Mouse (Mus musculus): ENCODE data around the gene Thpo. TPM values are rescaled to one million over a fixed set of nuclear protein-coding genes. Genes with fewer than 3 reads are reported as not detected.

Thpo gene
- total and polyA plus RNA-seq, 3 experiments: 0.08 to 1.0 (median 0.19) TPM

DNA sequence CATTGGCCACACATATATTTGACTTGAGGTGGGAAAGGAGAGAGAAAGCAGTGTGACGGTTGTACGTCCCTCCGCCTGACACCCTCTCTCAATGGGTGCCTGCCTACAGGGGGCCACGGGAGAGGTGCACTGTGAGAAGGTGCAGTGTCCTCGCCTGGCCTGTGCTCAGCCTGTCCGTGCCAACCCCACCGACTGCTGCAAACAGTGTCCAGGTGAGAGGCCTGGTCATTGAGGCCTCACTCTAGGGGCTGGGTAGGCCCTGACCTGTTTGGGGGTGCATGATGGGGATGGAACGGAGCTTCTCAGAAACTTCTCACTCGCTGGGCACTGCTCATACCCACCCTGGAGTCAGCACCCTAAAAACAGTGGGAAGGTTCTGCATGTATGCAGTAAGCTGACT, 5.5 kb upstream of the Thpo start:
- dilution Hi-C loops (cut with MboI; ENCODE audit: extremely low pct_ligation_motif_present, extremely low pct_unique_long_range_greater_than_20kb, low sequenced_read_pairs): no loop called here
- in situ Hi-C loops (cut with MboI; ENCODE audit: low pct_ligation_motif_present, low pct_unique_long_range_greater_than_20kb, low sequenced_read_pairs): no loop called here
- Histone ChIP-seq H3K27me3 (replicated peaks) (peaks cover 43% of the 10 kb centered on the region), H3K4me1 (ENCODE audit: control insufficient read depth in 1 of 2, insufficient read depth in 2 of 2) (peaks cover 0 to 5% of the 10 kb centered on the region in 2 experiments; a peak in 1 of 4 replicates), H3K9me3 (replicated peaks; ENCODE audit: low read length) (peaks cover 8% of the 10 kb centered on the region), H3K36me3 (replicated peaks in 1 of 2; ENCODE audit: control insufficient read depth in 1 of 2, insufficient read depth in 1 of 2, low read length in 1 of 2) (no peaks in the 10 kb centered on the region), H3K4me3 (replicated peaks in 1 of 3; ENCODE audit: low read depth in 2 of 3, low read length in 2 of 3, poor library complexity in 1 of 3) (no peak overlapping the region), H3K79me2 (replicated peaks; ENCODE audit: control insufficient read depth, extremely low read depth, insufficient read depth, poor library complexity, severe bottlenecking) (no peaks in the 10 kb centered on the region), H3K9ac (ENCODE audit: insufficient read depth, low read depth) (no peak overlapping the region), H3K27ac (ENCODE audit: insufficient read depth, low read depth) (no peak overlapping the region), H3K4me2 (ENCODE audit: insufficient read depth, low read depth, poor library complexity, severe bottlenecking) (no peak overlapping the region)
- DNase-seq (ENCODE audit: extremely low read depth): no peak
- TF ChIP-seq UBTF (IDR thresholded peaks at IDR 0.05; ENCODE audit: low read depth, low read length) (no peak), ZKSCAN1 (IDR thresholded peaks at IDR 0.05; ENCODE audit: borderline replicate concordance, low read depth, low read length) (no peak), POLR2A (IDR thresholded peaks at IDR 0.05; ENCODE audit: low read depth, low read length) (no peak), KAT2A (IDR thresholded peaks at IDR 0.05; ENCODE audit: insufficient replicate concordance, low read length) (no peak)

DNA sequence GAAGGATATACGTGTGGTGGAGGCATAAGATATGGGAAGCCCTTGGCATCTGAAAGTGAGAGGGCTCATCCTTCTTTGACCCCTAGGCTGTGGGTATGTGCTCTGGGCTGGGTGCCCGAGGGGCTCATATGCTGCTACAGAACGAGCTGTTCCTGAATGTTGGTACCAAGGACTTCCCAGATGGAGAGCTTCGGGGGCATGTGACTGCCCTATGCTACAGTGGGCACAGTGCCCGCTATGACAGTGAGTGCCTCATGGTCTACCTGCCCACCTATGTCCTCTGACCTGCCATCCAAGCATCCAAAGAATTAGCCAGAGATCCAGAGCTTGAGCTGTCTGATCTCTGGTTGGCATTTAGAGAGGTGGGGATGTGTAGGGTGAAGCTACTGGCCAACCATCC, 2.5 kb upstream of the Thpo start:
- TF ChIP-seq RCOR1 (conservative IDR thresholded peaks at IDR 0.05; ENCODE audit: low read depth, low read length): no peak
- no peaks in the 10 kb centered on the region for H3K79me2 ChIP-seq (replicated peaks; ENCODE audit: control insufficient read depth, extremely low read depth, insufficient read depth, poor library complexity, severe bottlenecking)
- dilution Hi-C loops (cut with MboI; ENCODE audit: extremely low pct_ligation_motif_present, extremely low pct_unique_long_range_greater_than_20kb, low sequenced_read_pairs): no loop called here
- H3K4me2 ChIP-seq (ENCODE audit: insufficient read depth, low read depth, poor library complexity, severe bottlenecking): no peak overlapping the region
- H3K27ac ChIP-seq (ENCODE audit: insufficient read depth, low read depth): no peak overlapping the region
- no peak overlapping the region for H3K9ac ChIP-seq (ENCODE audit: insufficient read depth, low read depth)
- peaks cover 0 to 5% of the 10 kb centered on the region in 2 experiments; a peak in 1 of 4 replicates for H3K4me1 ChIP-seq (ENCODE audit: control insufficient read depth in 1 of 2, insufficient read depth in 2 of 2)
- DNase-seq (ENCODE audit: extremely low read depth): no peak
- no peaks in the 10 kb centered on the region for H3K36me3 ChIP-seq (replicated peaks in 1 of 2; ENCODE audit: control insufficient read depth in 1 of 2, insufficient read depth in 1 of 2, low read length in 1 of 2)
- peaks cover 16% of the 10 kb centered on the region for H3K9me3 ChIP-seq (replicated peaks; ENCODE audit: low read length)
- in situ Hi-C loops (cut with MboI; ENCODE audit: low pct_ligation_motif_present, low pct_unique_long_range_greater_than_20kb, low sequenced_read_pairs): no loop called here
- no peak overlapping the region for H3K4me3 ChIP-seq (replicated peaks in 1 of 3; ENCODE audit: low read depth in 2 of 3, low read length in 2 of 3, poor library complexity in 1 of 3)
- peaks cover 58% of the 10 kb centered on the region for H3K27me3 ChIP-seq (replicated peaks)

DNA sequence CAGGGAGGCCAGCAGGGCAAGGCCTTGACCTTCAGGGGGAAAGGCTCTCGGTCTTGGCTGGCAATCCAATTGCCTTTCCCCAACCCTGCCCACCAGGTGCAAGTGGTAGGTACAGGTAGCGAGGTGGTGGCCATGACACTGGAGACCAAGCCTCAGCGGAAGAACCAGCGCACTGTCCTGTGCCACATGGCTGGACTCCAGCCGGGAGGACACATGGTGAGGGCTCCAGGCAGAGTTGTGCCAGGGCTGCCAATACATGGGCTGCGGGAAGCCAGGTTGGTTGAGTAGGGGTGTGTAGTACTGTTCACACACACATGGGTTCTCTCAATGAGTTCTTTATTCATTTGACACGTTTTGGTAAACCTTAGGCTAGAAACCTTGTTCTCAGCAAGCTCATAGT, 1.9 kb upstream of the Thpo start:
- H3K9ac ChIP-seq (ENCODE audit: insufficient read depth, low read depth): no peak overlapping the region

More for the DNA sequence above, 1.9 kb upstream of the Thpo start:
- Histone ChIP-seq H3K4me2 (ENCODE audit: insufficient read depth, low read depth, poor library complexity, severe bottlenecking) (no peak overlapping the region), H3K27ac (ENCODE audit: insufficient read depth, low read depth) (no peak overlapping the region), H3K9me3 (replicated peaks; ENCODE audit: low read length) (peaks cover 16% of the 10 kb centered on the region), H3K4me3 (replicated peaks in 1 of 3; ENCODE audit: low read depth in 2 of 3, low read length in 2 of 3, poor library complexity in 1 of 3) (no peak overlapping the region), H3K79me2 (replicated peaks; ENCODE audit: control insufficient read depth, extremely low read depth, insufficient read depth, poor library complexity, severe bottlenecking) (no peaks in the 10 kb centered on the region), H3K4me1 (ENCODE audit: control insufficient read depth in 1 of 2, insufficient read depth in 2 of 2) (peaks cover 0 to 5% of the 10 kb centered on the region in 2 experiments; a peak in 1 of 4 replicates), H3K27me3 (replicated peaks) (peaks cover 55% of the 10 kb centered on the region), H3K36me3 (replicated peaks in 1 of 2; ENCODE audit: control insufficient read depth in 1 of 2, insufficient read depth in 1 of 2, low read length in 1 of 2) (no peaks in the 10 kb centered on the region)
- TF ChIP-seq MAX (IDR thresholded peaks at IDR 0.05; ENCODE audit: low read length) (no peak), TBP (conservative IDR thresholded peaks at IDR 0.05; ENCODE audit: low read depth, low read length) (no peak), ZKSCAN1 (IDR thresholded peaks at IDR 0.05; ENCODE audit: borderline replicate concordance, low read depth, low read length) (no peak), RAD21 (IDR thresholded peaks at IDR 0.05; ENCODE audit: low read depth, low read length) (no peak), SIN3A (IDR thresholded peaks at IDR 0.05; ENCODE audit: low read length) (no peak), NRF1 (IDR thresholded peaks at IDR 0.05; ENCODE audit: low read depth, low read length) (no peak), JUN (IDR thresholded peaks at IDR 0.05; ENCODE audit: insufficient read depth, low read depth, low read length) (no peak), IRF4 (IDR thresholded peaks at IDR 0.05; ENCODE audit: low read depth, low read length) (no peak), EP300 (IDR thresholded peaks at IDR 0.05; ENCODE audit: low read length) (no peak), CHD2 (IDR thresholded peaks at IDR 0.05; ENCODE audit: low read length) (no peak), ZMIZ1 (IDR thresholded peaks at IDR 0.05; ENCODE audit: low read depth, low read length) (no peak), RCOR1 (conservative IDR thresholded peaks at IDR 0.05; ENCODE audit: low read depth, low read length) (no peak), GABPA (IDR thresholded peaks at IDR 0.05; ENCODE audit: insufficient replicate concordance, low read depth, low read length) (no peak), NELFE (IDR thresholded peaks at IDR 0.05; ENCODE audit: low read depth, low read length) (no peak), KAT2A (IDR thresholded peaks at IDR 0.05; ENCODE audit: insufficient replicate concordance, low read length) (no peak), POLR2AphosphoS2 (IDR thresholded peaks at IDR 0.05; ENCODE audit: low read depth, low read length) (no peak), TCF12 (IDR thresholded peaks at IDR 0.05; ENCODE audit: low read depth, low read length) (no peak), USF2 (conservative IDR thresholded peaks at IDR 0.05; ENCODE audit: low read depth, low read length) (no peak), MYC (IDR thresholded peaks at IDR 0.05; ENCODE audit: low read depth, low read length) (no peak)
- DNase-seq (ENCODE audit: extremely low read depth): no peak
- in situ Hi-C loops (cut with MboI; ENCODE audit: low pct_ligation_motif_present, low pct_unique_long_range_greater_than_20kb, low sequenced_read_pairs) (no loop called here), dilution Hi-C loops (cut with MboI; ENCODE audit: extremely low pct_ligation_motif_present, extremely low pct_unique_long_range_greater_than_20kb, low sequenced_read_pairs) (no loop called here)
